Mouse (Mus musculus) adrenal gland, adult 2 months (tissue): ENCODE measurements around the gene Akr1a1. TPM values are rescaled to one million over a fixed set of nuclear protein-coding genes. Genes with fewer than 3 reads are reported as not detected.

ENCODE experiments used
- polyA plus RNA-seq: library from polyadenylated mRNA; depleted of rRNA; stranded (reverse); fragments of >200 nt; gene quantifications from 2 replicates; pipeline ENCODE4 v1.2.3, GENCODE M21; 2012; rRNA removed
- total RNA-seq, 2 experiments: library from RNA; stranded (reverse); gene quantifications; 2 replicates each; pipeline ENCODE4 v1.2.3; 2021

Akr1a1 gene
- total and polyA plus RNA-seq, 3 experiments = 783 to 1,182 (median 867) TPM

Other genes starting within 250 kb of the Akr1a1 start
- 10 to 100 TPM; 39.5 to 45.9 TPM for gene Mast2, start 187.5 kb downstream of the Akr1a1 start, total RNA-seq
- gene Mast2, start 187.5 kb downstream of the Akr1a1 start, polyA plus RNA-seq = 88.7 and 94.1 TPM in 2 replicates
- gene Ipp, start 144.1 kb downstream of the Akr1a1 start, total RNA-seq = 10 to 100 TPM in 1 of 2 experiments, 1 to 10 TPM in 1; 9.7 to 17.0 TPM
- 0.48 and 0.51 TPM in 2 replicates for gene Ipp, start 144.1 kb downstream of the Akr1a1 start, polyA plus RNA-seq
- 10 to 100 TPM; 23.5 to 24.4 TPM for gene Tmem69, start 95.7 kb downstream of the Akr1a1 start, total RNA-seq
- 2.0 and 2.1 TPM in 2 replicates for gene Tmem69, start 95.7 kb downstream of the Akr1a1 start, polyA plus RNA-seq
- gene Gpbp1l1, start 94.0 kb downstream of the Akr1a1 start, total RNA-seq = 100 to 1,000 TPM in 1 of 2 experiments, 10 to 100 TPM in 1; 72.0 to 101 TPM
- 16.9 and 18.6 TPM in 2 replicates for gene Gpbp1l1, start 94.0 kb downstream of the Akr1a1 start, polyA plus RNA-seq
- gene Ccdc17, start 55.0 kb downstream of the Akr1a1 start, total RNA-seq = 10 to 100 TPM; 12.8 to 13.2 TPM
- 9.1 and 9.8 TPM in 2 replicates for gene Ccdc17, start 55.0 kb downstream of the Akr1a1 start, polyA plus RNA-seq
- gene Nasp, start 23.7 kb downstream of the Akr1a1 start, total RNA-seq = 10 to 100 TPM; 22.3 to 23.0 TPM
- 1.3 and 1.9 TPM in 2 replicates for gene Nasp, start 23.7 kb downstream of the Akr1a1 start, polyA plus RNA-seq
- 100 to 1,000 TPM; 703 to 816 TPM for gene Prdx1, start 33.9 kb upstream of the Akr1a1 start, total RNA-seq
- gene Prdx1, start 33.9 kb upstream of the Akr1a1 start, polyA plus RNA-seq = 20.2 and 21.8 TPM in 2 replicates
- 10 to 100 TPM; 36.1 to 43.5 TPM for gene Mmachc, start 56.7 kb upstream of the Akr1a1 start, total RNA-seq
- gene Mmachc, start 56.7 kb upstream of the Akr1a1 start, polyA plus RNA-seq = 12.2 and 16.5 TPM in 2 replicates
- gene Ccdc163, start 56.8 kb upstream of the Akr1a1 start, total RNA-seq = 10 to 100 TPM; 19.0 to 20.3 TPM
- gene Ccdc163, start 56.8 kb upstream of the Akr1a1 start, polyA plus RNA-seq = 20.8 and 21.7 TPM in 2 replicates
- gene Tesk2, start 69.3 kb upstream of the Akr1a1 start, total RNA-seq = 1 to 10 TPM; 3.4 to 5.4 TPM
- 2.4 and 2.5 TPM in 2 replicates for gene Tesk2, start 69.3 kb upstream of the Akr1a1 start, polyA plus RNA-seq
- gene Toe1, start 156.0 kb upstream of the Akr1a1 start, total RNA-seq = 10 to 100 TPM; 13.1 to 16.1 TPM
- gene Toe1, start 156.0 kb upstream of the Akr1a1 start, polyA plus RNA-seq = 14.2 and 14.3 TPM in 2 replicates
- gene Mutyh, start 156.0 kb upstream of the Akr1a1 start, total RNA-seq = 1 to 10 TPM; 3.0 to 7.8 TPM
- gene Mutyh, start 156.0 kb upstream of the Akr1a1 start, polyA plus RNA-seq = 17.5 and 19.6 TPM in 2 replicates
- 1 to 10 TPM; 2.4 to 4.2 TPM for gene Hpdl, start 170.0 kb upstream of the Akr1a1 start, total RNA-seq
- 7.7 and 8.9 TPM in 2 replicates for gene Hpdl, start 170.0 kb upstream of the Akr1a1 start, polyA plus RNA-seq
- gene Zswim5, start 225.7 kb upstream of the Akr1a1 start, total RNA-seq = 1 to 10 TPM; 3.6 to 4.7 TPM
- gene Zswim5, start 225.7 kb upstream of the Akr1a1 start, polyA plus RNA-seq = 1.8 and 2.4 TPM in 2 replicates